Mouse (Mus musculus) neutrophil, adult 5-6 weeks (primary cell): Measurements from ENCODE around the gene Lig3. TPM values are rescaled to one million over a fixed set of nuclear protein-coding genes. Genes with fewer than 3 reads are reported as not detected.
"Not testable (repeated sequence)": the region's sequence is repeated elsewhere in the genome, so short reads cannot be mapped to it uniquely, and the experiment has no call there.

Experiments
- ATAC-seq: fragments of 151-379, 151-347 bp; 2 replicates; pipeline ENCODE4 v1.8.0; 2017; ENCODE audit warnings: mild to moderate bottlenecking, moderate TSS enrichment; ENCODE audit not compliant: insufficient number of reproducible peaks, poor library complexity, low FRiP score, severe bottlenecking; ENCODE audit errors: extremely low read depth
- total RNA-seq: library from RNA; stranded (forward); fragments of 200-1000 nt; gene quantifications from 2 replicates; pipeline ENCODE4 v1.2.3, GENCODE M21; 2017

The Lig3 gene
- total RNA-seq, 1 experiment from 2014 or later: 34.8 TPM

GRCm38 (mm10) chr11:82820788-82821456 lies 40.0 kb downstream of the Lig3 start:
- no peak for ATAC-seq

GRCm38 (mm10) chr11:82826818-82827217 lies 45.9 kb downstream of the Lig3 start:
- ATAC-seq: no peak

GRCm38 (mm10) chr11:82831008-82831893 lies 50.3 kb downstream of the Lig3 start:
- no peak for ATAC-seq

GRCm38 (mm10) chr11:82832402-82832801 lies 51.5 kb downstream of the Lig3 start:
- ATAC-seq: not testable (repeated sequence)

- ATAC-seq: peak; percentile 56; the same call in 1 of the 2 replicates
Measured at GRCm38 (mm10) chr11:82833929-82834328, 53.0 kb downstream of the Lig3 start.

GRCm38 (mm10) chr11:82834359-82834758 lies 53.5 kb downstream of the Lig3 start:
- ATAC-seq: not testable (repeated sequence)

GRCm38 (mm10) chr11:82835616-82836432 lies 54.9 kb downstream of the Lig3 start:
- ATAC-seq: no peak

GRCm38 (mm10) chr11:82837192-82837591 lies 56.3 kb downstream of the Lig3 start:
- no peak for ATAC-seq

- no peak for ATAC-seq
Measured at GRCm38 (mm10) chr11:82837848-82838247, 56.9 kb downstream of the Lig3 start.

- no peak for ATAC-seq
Measured at GRCm38 (mm10) chr11:82838511-82838910, 57.6 kb downstream of the Lig3 start.

GRCm38 (mm10) chr11:82844771-82845414 lies 64.0 kb downstream of the Lig3 start:
- no peak for ATAC-seq

GRCm38 (mm10) chr11:82845415-82846078 lies 64.6 kb downstream of the Lig3 start:
- ATAC-seq: peak; percentile 86

- no peak for ATAC-seq
Measured at GRCm38 (mm10) chr11:82846079-82846436, 65.2 kb downstream of the Lig3 start.

- ATAC-seq: no peak
Measured at GRCm38 (mm10) chr11:82846938-82847337, 66.0 kb downstream of the Lig3 start.

- no peak for ATAC-seq
Measured at GRCm38 (mm10) chr11:82847571-82848000, 66.7 kb downstream of the Lig3 start.

GRCm38 (mm10) chr11:82850259-82850658 lies 69.4 kb downstream of the Lig3 start:
- ATAC-seq: no peak

GRCm38 (mm10) chr11:82852115-82852514 lies 71.2 kb downstream of the Lig3 start:
- ATAC-seq: no peak

- ATAC-seq: no peak
Measured at GRCm38 (mm10) chr11:82852540-82852939, 71.6 kb downstream of the Lig3 start.
